Mouse (Mus musculus): Measurements from ENCODE around the gene Ccdc187.

GRCm38 (mm10) chr2:26247531-26247930 lies 46.8 kb downstream of the Ccdc187 start:
- TF ChIP-seq CTCF (IDR thresholded peaks at IDR 0.05; ENCODE audit: low read depth) (no peak), EP300 (optimal IDR thresholded peaks at IDR 0.05) (no peak)

All from stomach, postnatal 0 days (tissue).